Mouse (Mus musculus): Measurements from ENCODE around the gene Irf6.

The Irf6 gene

DNA sequence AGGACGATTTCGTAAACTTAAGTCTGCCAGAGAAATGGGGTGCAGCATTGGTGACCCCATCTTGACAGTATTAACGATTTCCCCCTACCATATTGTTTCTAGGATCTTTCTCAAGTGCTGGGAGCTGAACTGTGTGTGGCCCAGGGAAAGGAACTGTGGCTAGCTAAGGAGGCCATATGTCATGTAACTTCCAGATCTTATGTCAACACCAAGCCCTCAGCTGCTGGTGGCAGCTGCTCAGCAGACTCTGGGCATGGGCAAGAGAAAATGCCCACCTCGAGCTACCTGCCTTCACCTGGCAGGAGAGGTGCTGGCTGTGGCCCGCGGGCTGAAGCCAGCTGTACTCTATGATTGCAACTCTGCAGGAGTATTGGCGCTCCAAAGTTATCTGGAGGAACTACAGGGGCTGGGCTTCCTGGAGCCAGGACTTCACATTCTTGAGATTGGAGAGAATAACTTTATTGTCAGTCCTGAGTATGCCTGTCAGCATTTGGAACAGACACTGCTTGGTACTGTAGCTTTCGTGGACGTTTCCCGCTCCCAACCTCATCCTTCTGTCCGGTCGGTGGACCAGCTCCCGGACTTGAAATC lies 21.3 kb downstream of the Irf6 start:
- no peak for TF ChIP-seq GATA4 (IDR thresholded peaks at IDR 0.05; ENCODE audit: insufficient replicate concordance, low read length)

GRCm38 (mm10) chr1:193181104-193181503 lies 28.2 kb downstream of the Irf6 start:
- TF ChIP-seq GATA4 (IDR thresholded peaks at IDR 0.05; ENCODE audit: insufficient replicate concordance, low read length) = no peak

DNA sequence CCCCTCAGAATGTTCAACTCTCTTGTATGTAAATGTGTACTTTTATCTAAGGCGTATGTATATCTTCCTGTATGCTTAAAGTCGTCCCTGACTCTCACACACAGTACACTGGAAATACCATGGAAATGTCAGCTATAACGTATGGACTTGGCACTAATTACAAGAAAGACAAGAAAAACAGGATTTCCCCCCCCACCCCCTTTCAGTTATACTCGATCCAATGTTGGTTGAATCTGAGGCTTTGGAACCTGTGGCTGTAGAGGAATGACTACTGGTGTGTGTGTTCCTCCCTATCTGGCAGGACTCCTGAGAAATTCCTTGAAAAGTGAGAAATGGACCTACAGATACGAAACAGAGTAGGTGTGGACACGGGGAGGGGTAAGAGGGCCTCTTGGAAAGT lies 35.3 kb downstream of the Irf6 start:
- no peak for TF ChIP-seq GATA4 (IDR thresholded peaks at IDR 0.05; ENCODE audit: insufficient replicate concordance, low read length)

DNA sequence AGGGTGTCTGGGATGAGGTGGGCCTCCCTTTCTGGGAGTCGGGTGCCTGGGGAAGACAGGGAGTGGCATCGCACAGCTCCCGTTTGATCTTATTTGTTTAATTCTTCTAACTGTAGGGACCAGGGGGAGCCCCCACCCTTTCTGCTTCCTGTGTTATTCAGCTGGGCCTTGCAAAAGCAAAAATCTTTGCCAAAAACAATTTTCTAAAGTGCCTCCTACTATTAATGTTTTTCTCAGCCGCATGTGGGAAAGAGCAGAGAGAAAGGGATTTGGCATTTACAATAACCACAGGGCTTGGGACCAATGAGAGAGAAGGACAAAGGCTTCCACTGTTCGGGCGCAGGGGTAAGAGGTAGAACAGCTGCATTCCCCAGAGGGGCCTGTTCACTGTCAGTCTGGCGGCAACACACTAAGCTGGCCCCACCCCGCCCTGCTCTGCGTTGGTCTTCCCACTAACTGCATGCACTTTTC lies 36.3 kb downstream of the Irf6 start:
- no peak for TF ChIP-seq GATA4 (IDR thresholded peaks at IDR 0.05; ENCODE audit: insufficient replicate concordance, low read length)

GRCm38 (mm10) chr1:193189771-193190170 lies 36.9 kb downstream of the Irf6 start:
- no peak for TF ChIP-seq GATA4 (IDR thresholded peaks at IDR 0.05; ENCODE audit: insufficient replicate concordance, low read length)

DNA sequence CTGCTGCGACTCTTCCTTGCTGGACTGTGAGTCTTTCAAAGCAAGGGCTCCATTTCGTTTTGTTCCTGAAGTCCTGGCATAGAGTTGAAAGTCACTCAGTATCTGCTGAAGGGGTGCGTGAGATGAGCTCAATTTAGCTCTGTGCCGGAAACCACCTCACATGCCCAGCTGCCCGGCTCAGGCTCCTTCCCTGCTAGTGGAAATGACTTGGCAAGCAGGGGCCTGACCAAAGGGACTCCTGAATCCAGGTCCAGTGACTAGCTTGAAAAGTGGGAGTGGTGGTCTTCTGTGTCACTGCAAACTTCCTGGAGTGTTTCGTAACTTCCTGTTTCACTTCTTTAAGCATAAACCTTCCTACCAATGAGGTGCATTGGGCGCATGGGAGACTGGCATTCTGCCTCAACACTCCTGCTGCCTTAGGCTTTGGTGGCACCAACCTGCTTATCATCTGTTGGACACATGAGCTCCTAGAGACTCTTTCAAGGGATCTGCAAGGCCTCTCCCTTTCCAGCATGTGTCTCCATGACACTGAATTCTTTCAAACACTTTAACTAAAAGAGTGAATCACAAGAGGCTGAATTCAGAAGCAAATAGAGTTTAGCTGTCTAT lies 38.9 kb downstream of the Irf6 start:
- no peak for TF ChIP-seq GATA4 (IDR thresholded peaks at IDR 0.05; ENCODE audit: insufficient replicate concordance, low read length)

- TF ChIP-seq GATA4 (IDR thresholded peaks at IDR 0.05; ENCODE audit: insufficient replicate concordance, low read length) = no peak
These were observed 41.7 kb downstream of the Irf6 start for GRCm38 (mm10) chr1:193194416-193195140.

GRCm38 (mm10) chr1:193195169-193195810 lies 42.4 kb downstream of the Irf6 start:
- no peak for TF ChIP-seq GATA4 (IDR thresholded peaks at IDR 0.05; ENCODE audit: insufficient replicate concordance, low read length)

- no peak for TF ChIP-seq GATA4 (IDR thresholded peaks at IDR 0.05; ENCODE audit: insufficient replicate concordance, low read length)
These were observed 44.7 kb downstream of the Irf6 start for GRCm38 (mm10) chr1:193197494-193198205.

DNA sequence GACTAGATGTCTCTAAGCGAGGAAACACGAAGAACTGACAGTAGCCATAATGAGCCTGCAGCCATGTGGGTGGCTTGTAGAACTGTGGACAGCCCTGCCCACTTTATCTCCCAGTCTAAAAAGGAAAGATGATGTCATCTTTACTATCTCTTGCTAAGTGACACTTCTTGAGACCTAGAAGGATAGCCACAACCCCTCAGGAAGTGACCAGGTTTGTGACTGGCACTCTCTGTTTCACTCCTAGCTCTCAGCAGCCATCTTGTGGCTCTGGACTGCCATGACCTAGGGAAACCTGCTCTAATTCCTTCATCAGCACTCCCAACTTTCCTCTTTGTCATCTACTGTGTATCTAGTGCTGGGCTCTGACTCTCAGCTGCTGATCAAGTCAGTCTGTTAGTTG lies 45.4 kb downstream of the Irf6 start:
- TF ChIP-seq GATA4 (IDR thresholded peaks at IDR 0.05; ENCODE audit: insufficient replicate concordance, low read length) = no peak

- TF ChIP-seq GATA4 (IDR thresholded peaks at IDR 0.05; ENCODE audit: insufficient replicate concordance, low read length) = no peak
These were observed 47.9 kb downstream of the Irf6 start for GRCm38 (mm10) chr1:193200640-193201382.

- TF ChIP-seq GATA4 (IDR thresholded peaks at IDR 0.05; ENCODE audit: insufficient replicate concordance, low read length) = no peak
These were observed 48.5 kb downstream of the Irf6 start, which contains the start of gene Traf3ip3 for GRCm38 (mm10) chr1:193201383-193201778. Gene Traf3ip3 (minus strand): TSS chr1:193201703.

DNA sequence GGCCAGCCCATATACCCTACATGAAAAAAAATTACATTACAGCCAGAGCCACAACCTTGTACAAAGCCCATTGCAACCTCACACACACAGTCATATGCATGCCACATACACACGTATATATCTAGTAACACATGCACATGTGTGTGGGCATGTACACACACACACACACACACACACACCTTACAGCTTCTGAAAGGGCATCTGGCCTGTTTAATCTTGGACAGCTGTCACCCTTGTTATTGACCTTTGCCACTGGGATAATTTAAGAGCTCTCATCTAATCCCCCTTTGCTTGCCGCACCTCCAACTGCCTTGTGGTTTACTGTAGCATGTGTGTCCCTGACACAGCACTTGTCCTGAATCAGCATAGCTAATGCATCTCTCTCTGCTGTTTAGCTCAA lies 50.9 kb downstream of the Irf6 start:
- no peak for TF ChIP-seq GATA4 (IDR thresholded peaks at IDR 0.05; ENCODE audit: insufficient replicate concordance, low read length)

DNA sequence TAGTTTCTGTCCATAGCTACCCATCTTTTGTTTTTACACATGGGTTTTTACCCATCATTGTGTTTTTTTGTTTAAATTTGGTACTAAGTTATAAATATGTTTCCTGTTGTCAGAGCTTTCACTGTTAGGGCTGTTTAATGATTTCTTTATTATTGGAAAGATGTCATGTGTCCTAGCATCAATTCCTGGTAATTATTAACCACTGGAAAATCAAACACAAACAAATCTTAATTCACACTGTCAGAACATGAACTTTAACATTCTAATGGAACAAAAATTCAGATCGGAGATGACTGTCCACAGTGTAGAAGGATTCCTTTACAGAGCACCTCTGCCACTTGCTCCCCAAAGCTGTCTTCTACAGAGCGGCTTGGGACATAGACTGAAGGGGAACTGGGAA lies 52.5 kb downstream of the Irf6 start:
- no peak for TF ChIP-seq GATA4 (IDR thresholded peaks at IDR 0.05; ENCODE audit: insufficient replicate concordance, low read length)
